Mouse (Mus musculus) embryonic facial prominence, embryonic 12.5 days (tissue): Measurements from ENCODE around the gene Rad9b. TPM values are rescaled to one million over a fixed set of nuclear protein-coding genes. Genes with fewer than 3 reads are reported as not detected.

ENCODE experiments used
- ATAC-seq: fragments of 200-750 bp; cut with Nextera tagmentation; 2 replicates; pipeline ENCODE4 v1.8.0; 2017; ENCODE audit not compliant: insufficient number of reproducible peaks, insufficient read depth, low FRiP score, low TSS enrichment
- H3K27ac ChIP-seq: fragments of 300-500 bp; sonication (generic); 2 replicates; pipeline ENCODE4 v1.5.1; 2016; ENCODE audit warnings: mild to moderate bottlenecking
- H3K27me3 ChIP-seq: fragments of 300-500 bp; sonication (generic); 2 replicates; pipeline ENCODE4 v1.6.1; 2016; ENCODE audit warnings: mild to moderate bottlenecking, moderate library complexity
- H3K36me3 ChIP-seq: fragments of 300-500 bp; sonication (generic); 2 replicates; pipeline ENCODE4 v1.6.1; 2016; ENCODE audit warnings: mild to moderate bottlenecking
- H3K4me1 ChIP-seq: fragments of 300-500 bp; sonication (generic); 2 replicates; pipeline ENCODE4 v1.6.1; 2016
- H3K4me2 ChIP-seq: fragments of 300-500 bp; sonication (generic); replicated peaks from 2 replicates; pipeline ENCODE4 v1.6.1; 2016; ENCODE audit warnings: mild to moderate bottlenecking, moderate library complexity
- H3K4me3 ChIP-seq: fragments of 300-500 bp; sonication (generic); 2 replicates; pipeline ENCODE4 v1.5.1; 2016; ENCODE audit warnings: mild to moderate bottlenecking
- H3K9ac ChIP-seq: fragments of 300-500 bp; sonication (generic); 2 replicates; pipeline ENCODE4 v1.6.1; 2016; ENCODE audit warnings: mild to moderate bottlenecking, moderate library complexity
- H3K9me3 ChIP-seq: fragments of 300-500 bp; sonication (generic); 2 replicates; pipeline ENCODE4 v1.6.1; 2016; ENCODE audit warnings: mild to moderate bottlenecking, moderate library complexity
- WGBS: fragments of 180-500 bp; shearing (Covaris S2); methylation state at CpG from one replicate; pipeline ENCODE4 v1.1.7; 2016; 5-methylcytosine and 5-hydroxymethylcytosine counted together
- polyA plus RNA-seq: library from polyadenylated mRNA; unstranded; fragments of >200 nt; fragmentation: Nextera tagmentation; extraction: Ambion mirVana; gene quantifications from 2 replicates; pipeline ENCODE4 v1.2.1, GENCODE M21; 2016

Rad9b gene
- polyA plus RNA-seq, 1 experiment from 2014 or later = 17.1 TPM

GRCm38 (mm10) chr5:122306536-122306935 is 47.5 kb downstream of the Rad9b start:
- no peak overlapping the region for H3K27ac ChIP-seq
- H3K4me1 ChIP-seq = peaks cover 30% of the 10 kb centered on the region
- H3K36me3 ChIP-seq = peaks cover 4% of the 10 kb centered on the region; the same call in 1 of the 2 replicates
- 81% methylated on average over 3 of the region's 3 CpGs for WGBS
- no peak for ATAC-seq
- H3K27me3 ChIP-seq = no peaks in the 10 kb centered on the region
- no peak overlapping the region for H3K4me2 ChIP-seq
- no peak overlapping the region for H3K4me3 ChIP-seq
- no peaks in the 10 kb centered on the region for H3K9me3 ChIP-seq
- no peak overlapping the region for H3K9ac ChIP-seq

- Histone ChIP-seq H3K9ac (no peak overlapping the region), H3K9me3 (no peaks in the 10 kb centered on the region), H3K4me2 (no peak overlapping the region), H3K4me1 (peaks cover 30% of the 10 kb centered on the region), H3K27me3 (no peaks in the 10 kb centered on the region), H3K36me3 (no peaks in the 10 kb centered on the region), H3K4me3 (no peak overlapping the region), H3K27ac (no peak overlapping the region)
- ATAC-seq = no peak
- 86% methylated on average over 7 of the region's 7 CpGs for WGBS
Observed at GRCm38 (mm10) chr5:122305472-122305871, 48.6 kb downstream of the Rad9b start.

- H3K36me3 ChIP-seq = no peaks in the 10 kb centered on the region
- 0 out of 2 replicates have a peak overlapping the region, but pooled peaks have one; percentile 19 for H3K27ac ChIP-seq
- H3K4me2 ChIP-seq = no peak overlapping the region
- no peak overlapping the region for H3K9ac ChIP-seq
- H3K9me3 ChIP-seq = no peaks in the 10 kb centered on the region
- 80% methylated on average over 6 of the region's 6 CpGs for WGBS
- no peak for ATAC-seq
- peaks cover 33% of the 10 kb centered on the region for H3K4me1 ChIP-seq
- H3K4me3 ChIP-seq = no peak overlapping the region
- H3K27me3 ChIP-seq = no peaks in the 10 kb centered on the region
Observed at GRCm38 (mm10) chr5:122304541-122304940, 49.5 kb downstream of the Rad9b start.

GRCm38 (mm10) chr5:122303937-122304336 is 50.1 kb downstream of the Rad9b start:
- Histone ChIP-seq H3K9ac (no peak overlapping the region), H3K4me3 (no peak overlapping the region), H3K9me3 (no peaks in the 10 kb centered on the region), H3K36me3 (no peaks in the 10 kb centered on the region), H3K27me3 (no peaks in the 10 kb centered on the region), H3K4me2 (no peak overlapping the region), H3K4me1 (peaks cover 33% of the 10 kb centered on the region), H3K27ac (0 out of 2 replicates have a peak overlapping the region, but pooled peaks have one; percentile 19)
- 84% methylated on average over 7 of the region's 7 CpGs for WGBS
- ATAC-seq = no peak

- Histone ChIP-seq H3K4me1 (peaks cover 33% of the 10 kb centered on the region), H3K9ac (no peak overlapping the region), H3K27ac (no peak overlapping the region; the same call in 1 of the 2 replicates), H3K4me3 (no peak overlapping the region), H3K36me3 (no peaks in the 10 kb centered on the region), H3K27me3 (no peaks in the 10 kb centered on the region), H3K4me2 (no peak overlapping the region), H3K9me3 (no peaks in the 10 kb centered on the region)
- no peak for ATAC-seq
- WGBS = 60% methylated on average over 17 of the region's 17 CpGs
Observed at GRCm38 (mm10) chr5:122302810-122303745, 51.0 kb downstream of the Rad9b start.

- Histone ChIP-seq H3K9ac (no peak overlapping the region), H3K9me3 (no peaks in the 10 kb centered on the region), H3K27ac (0 out of 2 replicates have a peak overlapping the region, but pooled peaks have one; percentile 18), H3K36me3 (no peaks in the 10 kb centered on the region), H3K4me3 (no peak overlapping the region), H3K4me2 (no peak overlapping the region), H3K4me1 (peaks cover 33% of the 10 kb centered on the region), H3K27me3 (no peaks in the 10 kb centered on the region)
- WGBS = 71% methylated on average over 6 of the region's 6 CpGs
- ATAC-seq = no peak
Observed at GRCm38 (mm10) chr5:122300071-122300518, 53.9 kb downstream of the Rad9b start.

GRCm38 (mm10) chr5:122295113-122295935 is 58.7 kb downstream of the Rad9b start:
- WGBS = 73% methylated on average over 14 of the region's 14 CpGs
- Histone ChIP-seq H3K27ac (no peak overlapping the region), H3K9me3 (no peaks in the 10 kb centered on the region), H3K27me3 (no peaks in the 10 kb centered on the region), H3K4me2 (no peak overlapping the region), H3K9ac (no peak overlapping the region), H3K4me1 (peaks cover 3% of the 10 kb centered on the region; the same call in 1 of the 2 replicates), H3K36me3 (no peaks in the 10 kb centered on the region), H3K4me3 (no peak overlapping the region)
- ATAC-seq = no peak

GRCm38 (mm10) chr5:122294219-122294735 is 59.8 kb downstream of the Rad9b start:
- no peak overlapping the region for H3K9ac ChIP-seq

GRCm38 (mm10) chr5:122293131-122293530 is 60.9 kb downstream of the Rad9b start:
- Histone ChIP-seq H3K27ac (no peak overlapping the region), H3K4me1 (no peaks in the 10 kb centered on the region), H3K9ac (no peak overlapping the region), H3K9me3 (no peaks in the 10 kb centered on the region), H3K36me3 (0 out of 2 replicates have a peak, but pooled peaks cover 8% of the 10 kb centered on the region), H3K4me2 (no peak overlapping the region), H3K27me3 (no peaks in the 10 kb centered on the region), H3K4me3 (no peak overlapping the region)
- 79% methylated on average over 6 of the region's 6 CpGs for WGBS
- no peak for ATAC-seq

More at GRCm38 (mm10) chr5:122294219-122294735, 59.8 kb downstream of the Rad9b start:
- ATAC-seq = no peak
- no peak overlapping the region for H3K4me2 ChIP-seq
- H3K4me1 ChIP-seq = no peaks in the 10 kb centered on the region
- H3K4me3 ChIP-seq = no peak overlapping the region
- no peak overlapping the region for H3K27ac ChIP-seq
- no peaks in the 10 kb centered on the region for H3K36me3 ChIP-seq
- no peaks in the 10 kb centered on the region for H3K9me3 ChIP-seq
- no peaks in the 10 kb centered on the region for H3K27me3 ChIP-seq
- 86% methylated on average over 3 of the region's 3 CpGs for WGBS

GRCm38 (mm10) chr5:122291553-122292339 is 62.3 kb downstream of the Rad9b start:
- 74% methylated on average over 17 of the region's 17 CpGs for WGBS
- no peak overlapping the region for H3K4me2 ChIP-seq

More at GRCm38 (mm10) chr5:122291553-122292339, 62.3 kb downstream of the Rad9b start:
- no peak overlapping the region for H3K27ac ChIP-seq
- no peaks in the 10 kb centered on the region for H3K27me3 ChIP-seq
- no peak overlapping the region for H3K9ac ChIP-seq
- no peak overlapping the region for H3K4me3 ChIP-seq
- H3K36me3 ChIP-seq = 0 out of 2 replicates have a peak, but pooled peaks cover 14% of the 10 kb centered on the region
- H3K9me3 ChIP-seq = no peaks in the 10 kb centered on the region
- no peak for ATAC-seq
- no peaks in the 10 kb centered on the region for H3K4me1 ChIP-seq
